Mouse (Mus musculus) bone marrow, adult 2 months (tissue): Measurements from ENCODE around the gene Cpn2.

Source experiments
- CTCF ChIP-seq: fragments of 200-500 bp; IDR thresholded peaks from 2 replicates; pipeline ENCODE4 v1.5.1; 2011; ENCODE audit warnings: low read length, control low read depth; ENCODE audit not compliant: control insufficient read depth, insufficient read depth
- POLR2A ChIP-seq: fragments of 200-500 bp; IDR thresholded peaks from 2 replicates; pipeline ENCODE4 v1.6.1; 2011; ENCODE audit warnings: low read depth, mild to moderate bottlenecking, control low read depth, low read length, borderline replicate concordance; ENCODE audit not compliant: control insufficient read depth

- TF ChIP-seq CTCF, result no peak
- TF ChIP-seq POLR2A, result no peak
Measured at GRCm38 (mm10) chr16:30278406-30278805, 11.1 kb upstream of the Cpn2 start.
